Mouse (Mus musculus): Measurements from ENCODE around the gene Bfsp1. TPM values are rescaled to one million over a fixed set of nuclear protein-coding genes. Genes with fewer than 3 reads are reported as not detected.
A peak's percentile ranks its signal among the peaks of the same experiment; 100 is the strongest.

Gene Bfsp1
- total RNA-seq (2021) (under 1 TPM; 0.25 to 0.26 TPM), polyA plus RNA-seq (2012; rRNA removed) (0.27 and 0.32 TPM in 2 replicates)
- long read RNA-seq: 0 reads

GRCm38 (mm10) chr2:143862484-143863231, at the start of gene Bfsp1:
Gene Bfsp1 (minus strand): TSS chr2:143863173.
- peak within 1 kb of the TSS; percentile 31 for H3K27ac ChIP-seq
- 6% methylated on average over 86 of the region's 86 CpGs for WGBS
- TF ChIP-seq POLR2A (IDR thresholded peaks at IDR 0.05; ENCODE audit: insufficient read depth, low read depth, low read length) (no peak), CTCF (IDR thresholded peaks at IDR 0.05) (peak; percentile 14; the same call in 1 of the 2 replicates), EP300 (IDR thresholded peaks at IDR 0.05; ENCODE audit: insufficient read depth, low read depth, low read length) (no peak)
- H3K9ac ChIP-seq (ENCODE audit: low read depth, low read length): peak within 1 kb of the TSS; percentile 58
- no peaks in the 10 kb centered on the region for H3K27me3 ChIP-seq (ENCODE audit: control insufficient read depth, insufficient read depth, low read length)
- DNase-seq: peak; percentile 74 to 80
- H3K4me3 ChIP-seq: peak within 1 kb of the TSS; percentile 39
- intact Hi-C loops (cut with DNase I): loop anchor here (10.0 kb wide), 1 partner anchor 592 kb away; no protein-coding TSS in a partner anchor
- H3K79me2 ChIP-seq (replicated peaks; ENCODE audit: control insufficient read depth, insufficient read depth, low read length): no peaks in the 10 kb centered on the region
- no peaks in the 10 kb centered on the region for H3K36me3 ChIP-seq (ENCODE audit: control insufficient read depth, insufficient read depth, low read length)
- H3K4me1 ChIP-seq (ENCODE audit: control insufficient read depth, insufficient read depth, low read length): peaks cover 3% of the 10 kb centered on the region; the same call in 1 of the 2 replicates

DNA sequence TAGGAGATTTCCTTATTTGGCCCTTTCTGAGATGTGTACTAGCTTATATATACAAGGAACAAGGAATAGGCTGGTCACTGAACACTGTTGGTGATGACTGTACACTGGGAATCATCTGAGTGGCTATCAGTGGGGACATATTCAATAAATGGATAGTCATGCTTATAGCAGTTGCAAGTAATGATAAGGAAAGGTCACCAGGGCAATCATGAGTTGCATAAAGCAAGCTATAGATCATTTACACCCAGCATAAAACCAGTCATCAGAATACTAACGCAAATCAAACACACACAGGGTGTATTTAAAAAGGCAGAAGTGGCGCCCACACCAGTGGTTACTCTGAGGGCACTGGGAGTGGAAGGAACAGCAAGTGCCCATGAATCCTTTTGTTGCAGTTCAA, 49.2 kb upstream of the Bfsp1 start:
- WGBS: 93% methylated on average over 2 of the region's 2 CpGs

GRCm38 (mm10) chr2:143909230-143909629, 46.3 kb upstream of the Bfsp1 start:
- no peak for TF ChIP-seq POLR2A (IDR thresholded peaks at IDR 0.05; ENCODE audit: insufficient read depth, low read depth, low read length)
- TF ChIP-seq CTCF (IDR thresholded peaks at IDR 0.05): no peak
- TF ChIP-seq EP300 (IDR thresholded peaks at IDR 0.05; ENCODE audit: insufficient read depth, low read depth, low read length): no peak
- no peak overlapping the region for H3K27ac ChIP-seq
- H3K79me2 ChIP-seq (replicated peaks; ENCODE audit: control insufficient read depth, insufficient read depth, low read length): no peaks in the 10 kb centered on the region
- H3K4me3 ChIP-seq: no peak overlapping the region
- H3K4me1 ChIP-seq (ENCODE audit: control insufficient read depth, insufficient read depth, low read length): peaks cover under 1% of the 10 kb centered on the region; the same call in 1 of the 2 replicates
- H3K9ac ChIP-seq (ENCODE audit: low read depth, low read length): no peak overlapping the region
- intact Hi-C loops (cut with DNase I): no loop called here
- no peaks in the 10 kb centered on the region for H3K36me3 ChIP-seq (ENCODE audit: control insufficient read depth, insufficient read depth, low read length)
- 76% methylated on average over 2 of the region's 2 CpGs for WGBS
- H3K27me3 ChIP-seq (ENCODE audit: control insufficient read depth, insufficient read depth, low read length): no peaks in the 10 kb centered on the region
- no peak for DNase-seq

More for the DNA sequence above, 49.2 kb upstream of the Bfsp1 start:
- intact Hi-C loops (cut with DNase I): loop anchor here (5.0 kb wide), 1 partner anchor 35 kb away; no protein-coding TSS in a partner anchor
- no peak overlapping the region for H3K27ac ChIP-seq
- peaks cover 4% of the 10 kb centered on the region for H3K4me1 ChIP-seq (ENCODE audit: control insufficient read depth, insufficient read depth, low read length)
- no peak for TF ChIP-seq POLR2A (IDR thresholded peaks at IDR 0.05; ENCODE audit: insufficient read depth, low read depth, low read length)
- TF ChIP-seq EP300 (IDR thresholded peaks at IDR 0.05; ENCODE audit: insufficient read depth, low read depth, low read length): no peak
- no peak for TF ChIP-seq CTCF (IDR thresholded peaks at IDR 0.05)
- H3K9ac ChIP-seq (ENCODE audit: low read depth, low read length): no peak overlapping the region
- H3K27me3 ChIP-seq (ENCODE audit: control insufficient read depth, insufficient read depth, low read length): no peaks in the 10 kb centered on the region
- no peak for DNase-seq
- H3K4me3 ChIP-seq: no peak overlapping the region
- peaks cover under 1% of the 10 kb centered on the region for H3K79me2 ChIP-seq (replicated peaks; ENCODE audit: control insufficient read depth, insufficient read depth, low read length)
- H3K36me3 ChIP-seq (ENCODE audit: control insufficient read depth, insufficient read depth, low read length): peaks cover 4% of the 10 kb centered on the region

GRCm38 (mm10) chr2:143904896-143905295, 41.9 kb upstream of the Bfsp1 start:
- WGBS: 52% methylated on average over 5 of the region's 5 CpGs
- Histone ChIP-seq H3K4me1 (ENCODE audit: control insufficient read depth, insufficient read depth, low read length) (peaks cover 2% of the 10 kb centered on the region), H3K27ac (no peak overlapping the region), H3K79me2 (replicated peaks; ENCODE audit: control insufficient read depth, insufficient read depth, low read length) (no peaks in the 10 kb centered on the region), H3K36me3 (ENCODE audit: control insufficient read depth, insufficient read depth, low read length) (no peaks in the 10 kb centered on the region), H3K27me3 (ENCODE audit: control insufficient read depth, insufficient read depth, low read length) (no peaks in the 10 kb centered on the region), H3K4me3 (no peak overlapping the region), H3K9ac (ENCODE audit: low read depth, low read length) (no peak overlapping the region)
- DNase-seq: no peak
- intact Hi-C loops (cut with DNase I): no loop called here
- TF ChIP-seq CTCF (IDR thresholded peaks at IDR 0.05) (no peak), EP300 (IDR thresholded peaks at IDR 0.05; ENCODE audit: insufficient read depth, low read depth, low read length) (no peak), POLR2A (IDR thresholded peaks at IDR 0.05; ENCODE audit: insufficient read depth, low read depth, low read length) (no peak)

- no peak overlapping the region for H3K9ac ChIP-seq (ENCODE audit: low read depth, low read length)
- TF ChIP-seq CTCF (IDR thresholded peaks at IDR 0.05) (no peak), EP300 (IDR thresholded peaks at IDR 0.05; ENCODE audit: insufficient read depth, low read depth, low read length) (no peak), POLR2A (IDR thresholded peaks at IDR 0.05; ENCODE audit: insufficient read depth, low read depth, low read length) (no peak)
- no peak for DNase-seq
- 39% methylated on average over 9 of the region's 9 CpGs for WGBS
- H3K79me2 ChIP-seq (replicated peaks; ENCODE audit: control insufficient read depth, insufficient read depth, low read length): no peaks in the 10 kb centered on the region
- H3K4me3 ChIP-seq: no peak overlapping the region
- no peaks in the 10 kb centered on the region for H3K36me3 ChIP-seq (ENCODE audit: control insufficient read depth, insufficient read depth, low read length)
- intact Hi-C loops (cut with DNase I): no loop called here
- H3K4me1 ChIP-seq (ENCODE audit: control insufficient read depth, insufficient read depth, low read length): peaks cover 2% of the 10 kb centered on the region
- peak overlapping the region; percentile 47 for H3K27ac ChIP-seq
- H3K27me3 ChIP-seq (ENCODE audit: control insufficient read depth, insufficient read depth, low read length): no peaks in the 10 kb centered on the region
Measured at GRCm38 (mm10) chr2:143903376-143904045, 40.5 kb upstream of the Bfsp1 start.

Measured in heart, adult 2 months (tissue).